Mouse (Mus musculus) layer of hippocampus, adult 11-12 months (tissue): ENCODE results near the gene Prickle2.

ENCODE experiments used
- DNase-seq: peaks from one replicate; pipeline ENCODE4 v3.0.0; 2022; ENCODE audit warnings: low spot score

Prickle2 gene

GRCm38 (mm10) chr6:92706145-92706466 lies at the start of gene Prickle2:
Gene Prickle2 (minus strand): TSS chr6:92706155.
- peak; percentile 60 for DNase-seq

GRCm38 (mm10) chr6:92752737-92753136 lies 46.8 kb upstream of the Prickle2 start:
- no peak for DNase-seq

GRCm38 (mm10) chr6:92749420-92749819 lies 43.5 kb upstream of the Prickle2 start:
- no peak for DNase-seq

GRCm38 (mm10) chr6:92743605-92744004 lies 37.6 kb upstream of the Prickle2 start:
- DNase-seq = peak; percentile 87

- no peak for DNase-seq
These were observed 31.2 kb upstream of the Prickle2 start for GRCm38 (mm10) chr6:92737116-92737515.

GRCm38 (mm10) chr6:92733651-92734050 lies 27.7 kb upstream of the Prickle2 start:
- no peak for DNase-seq

GRCm38 (mm10) chr6:92728514-92728913 lies 22.6 kb upstream of the Prickle2 start:
- peak; percentile 66 for DNase-seq

GRCm38 (mm10) chr6:92728084-92728483 lies 22.1 kb upstream of the Prickle2 start:
- DNase-seq = peak; percentile 94

- DNase-seq = no peak
These were observed 21.5 kb upstream of the Prickle2 start for GRCm38 (mm10) chr6:92727351-92727986.

GRCm38 (mm10) chr6:92726121-92726520 lies 20.2 kb upstream of the Prickle2 start:
- no peak for DNase-seq

GRCm38 (mm10) chr6:92724394-92724793 lies 18.4 kb upstream of the Prickle2 start:
- no peak for DNase-seq

- DNase-seq = no peak
These were observed 9.9 kb upstream of the Prickle2 start for GRCm38 (mm10) chr6:92715806-92716205.

- DNase-seq = no peak
These were observed 8.8 kb upstream of the Prickle2 start for GRCm38 (mm10) chr6:92714748-92715147.

GRCm38 (mm10) chr6:92708137-92708536 lies 2.2 kb upstream of the Prickle2 start:
- no peak for DNase-seq

GRCm38 (mm10) chr6:92705353-92706144 lies 406 bp downstream of the Prickle2 start:
- DNase-seq = no peak

- DNase-seq = no peak
These were observed 1.1 kb downstream of the Prickle2 start for GRCm38 (mm10) chr6:92704810-92705209.

- DNase-seq = no peak
These were observed 6.3 kb downstream of the Prickle2 start for GRCm38 (mm10) chr6:92699491-92700209.

GRCm38 (mm10) chr6:92697807-92698206 lies 8.1 kb downstream of the Prickle2 start:
- DNase-seq = no peak

GRCm38 (mm10) chr6:92687317-92687716 lies 18.6 kb downstream of the Prickle2 start:
- no peak for DNase-seq

- no peak for DNase-seq
These were observed 31.5 kb downstream of the Prickle2 start for GRCm38 (mm10) chr6:92674394-92674925.

GRCm38 (mm10) chr6:92670518-92671147 lies 35.3 kb downstream of the Prickle2 start:
- no peak for DNase-seq

- DNase-seq = no peak
These were observed 36.3 kb downstream of the Prickle2 start for GRCm38 (mm10) chr6:92669623-92670022.
